Mouse (Mus musculus): ENCODE data around the gene Pld4. TPM values are rescaled to one million over a fixed set of nuclear protein-coding genes. Genes with fewer than 3 reads are reported as not detected.

Gene Pld4
- total RNA-seq, 1 experiment from 2014 or later: 6.4 TPM

GRCm38 (mm10) chr12:112737761-112738160 is 22.7 kb upstream of the Pld4 start:
- peak; percentile 77 for DNase-seq

- DNase-seq: no peak
These were observed 22.0 kb upstream of the Pld4 start for GRCm38 (mm10) chr12:112738281-112739022.

GRCm38 (mm10) chr12:112739023-112739568 is 21.4 kb upstream of the Pld4 start:
- no peak for DNase-seq

- peak; percentile 19 for DNase-seq
These were observed 17.7 kb upstream of the Pld4 start for GRCm38 (mm10) chr12:112742768-112743167.

- DNase-seq: peak; percentile 89
These were observed 17.1 kb upstream of the Pld4 start for GRCm38 (mm10) chr12:112743168-112743975.

- DNase-seq: no peak
These were observed 16.2 kb upstream of the Pld4 start for GRCm38 (mm10) chr12:112744211-112744610.

GRCm38 (mm10) chr12:112744891-112745580 is 15.4 kb upstream of the Pld4 start:
- DNase-seq: no peak

- DNase-seq: no peak
These were observed 14.7 kb upstream of the Pld4 start for GRCm38 (mm10) chr12:112745716-112746115.

- DNase-seq: no peak
These were observed 14.0 kb upstream of the Pld4 start for GRCm38 (mm10) chr12:112746461-112746807.

- peak; percentile 54 for DNase-seq
These were observed 13.4 kb upstream of the Pld4 start for GRCm38 (mm10) chr12:112746808-112747605.

GRCm38 (mm10) chr12:112747606-112747970 is 12.9 kb upstream of the Pld4 start:
- no peak for DNase-seq

- no peak for DNase-seq
These were observed 9.5 kb upstream of the Pld4 start for GRCm38 (mm10) chr12:112750976-112751375.

- DNase-seq: peak; percentile 2
These were observed 8.1 kb upstream of the Pld4 start for GRCm38 (mm10) chr12:112752399-112752798.

GRCm38 (mm10) chr12:112755900-112756299 is 4.6 kb upstream of the Pld4 start:
- no peak for DNase-seq

GRCm38 (mm10) chr12:112757896-112758295 is 2.6 kb upstream of the Pld4 start:
- no peak for DNase-seq

- no peak for DNase-seq
These were observed 984 bp upstream of the Pld4 start for GRCm38 (mm10) chr12:112759471-112759870.

GRCm38 (mm10) chr12:112761411-112761810 is 956 bp downstream of the Pld4 start:
- DNase-seq: no peak

GRCm38 (mm10) chr12:112762018-112762417 is 1.6 kb downstream of the Pld4 start:
- DNase-seq: no peak

GRCm38 (mm10) chr12:112763176-112763575 is 2.7 kb downstream of the Pld4 start:
- DNase-seq: no peak

GRCm38 (mm10) chr12:112764141-112764540 is 3.7 kb downstream of the Pld4 start:
- peak; percentile 83 for DNase-seq

GRCm38 (mm10) chr12:112764991-112765390 is 4.5 kb downstream of the Pld4 start:
- DNase-seq: no peak

- no peak for DNase-seq
These were observed 6.1 kb downstream of the Pld4 start for GRCm38 (mm10) chr12:112766586-112766985.
